ENCODE assay signal across 25 mouse cellular contexts in genomic region chr17:6216514-6216913, GRCm38 (mm10). TPM values are rescaled to one million over a fixed set of nuclear protein-coding genes. Genes with fewer than 3 reads are reported as not detected.
A peak's percentile ranks its signal among the peaks of the same experiment; 100 is the strongest.
DNase-seq lines count a peak whose midpoint lies in the region; ATAC-seq and TF ChIP-seq lines count a peak whose summit lies in the region.
"Had no signal": no experiment of that assay in that cellular context is flagged by ENCODE, and none has a peak within 500 bp of the region (broad histone marks: within the 10 kb centered on the region; RNA-seq: fewer than 3 reads in every experiment).

No protein-coding gene starts in this region.

- peak; percentile 49; the same call in 1 of the 2 replicates for TF ChIP-seq EP300 in heart, postnatal 0 days (IDR thresholded peaks at IDR 0.05; ENCODE audit: low read depth)
- no peak for TF ChIP-seq EP300 in lung, postnatal 0 days (IDR thresholded peaks at IDR 0.05)

- 78% methylated on average over 10 of the region's 10 CpGs for WGBS in heart, embryonic 12.5 days
- 58% methylated on average over 10 of the region's 10 CpGs for WGBS in heart, postnatal 0 days
- 88% methylated on average over 10 of the region's 10 CpGs for WGBS in lung, postnatal 0 days

- peak overlapping the region; percentile 90 for H3K27ac ChIP-seq in heart, embryonic 12.5 days (ENCODE audit: poor library complexity, severe bottlenecking)
- H3K27ac ChIP-seq in heart, postnatal 0 days (ENCODE audit: low read depth): peak overlapping the region; percentile 73
- no peak overlapping the region for H3K27ac ChIP-seq in left cerebral cortex, adult 2 months
- H3K27ac ChIP-seq in lung, postnatal 0 days (ENCODE audit: low read length): no peak overlapping the region
- H3K27ac ChIP-seq: forebrain, embryonic 13.5 days; hindbrain, embryonic 14.5 days; limb, embryonic 13.5 days; lung, embryonic 15.5 days; midbrain, embryonic 13.5 days; neural tube, embryonic 13.5 days had no signal

- peaks cover 20% of the 10 kb centered on the region for H3K4me1 ChIP-seq in heart, embryonic 12.5 days (replicated peaks)
- H3K4me1 ChIP-seq in heart, postnatal 0 days (ENCODE audit: control insufficient read depth, insufficient read depth): peaks cover 14% of the 10 kb centered on the region
- no peaks in the 10 kb centered on the region for H3K4me1 ChIP-seq in lung, postnatal 0 days (ENCODE audit: insufficient read depth, low read depth, low read length)
- H3K4me1 ChIP-seq: forebrain, embryonic 13.5 days; limb, embryonic 13.5 days; lung, embryonic 15.5 days; midbrain, embryonic 13.5 days; neural tube, embryonic 13.5 days had no signal

- H3K27me3 ChIP-seq in heart, embryonic 12.5 days (replicated peaks): no peaks in the 10 kb centered on the region
- H3K27me3 ChIP-seq in heart, postnatal 0 days (ENCODE audit: control insufficient read depth, insufficient read depth, low read length): no peaks in the 10 kb centered on the region
- no peaks in the 10 kb centered on the region for H3K27me3 ChIP-seq in lung, postnatal 0 days (replicated peaks; ENCODE audit: insufficient read depth, low read length)
- H3K27me3 ChIP-seq: CH12.LX; forebrain, embryonic 13.5 days; limb, embryonic 13.5 days; lung, embryonic 15.5 days; midbrain, embryonic 13.5 days; neural tube, embryonic 13.5 days had no signal

- H3K9me3 ChIP-seq in heart, embryonic 12.5 days (replicated peaks): no peaks in the 10 kb centered on the region
- no peaks in the 10 kb centered on the region for H3K9me3 ChIP-seq in heart, postnatal 0 days (replicated peaks; ENCODE audit: control insufficient read depth, low read length)
- H3K9me3 ChIP-seq in lung, postnatal 0 days (ENCODE audit: low read length): no peaks in the 10 kb centered on the region
- H3K9me3 ChIP-seq: forebrain, embryonic 13.5 days; limb, embryonic 13.5 days; lung, embryonic 15.5 days; megakaryocyte, embryonic 14.5 days; midbrain, embryonic 13.5 days; neural tube, embryonic 13.5 days had no signal

- no peak overlapping the region for H3K9ac ChIP-seq in heart, embryonic 12.5 days
- H3K9ac ChIP-seq in heart, postnatal 0 days (replicated peaks; ENCODE audit: low read depth, low read length): no peak overlapping the region
- no peak overlapping the region for H3K9ac ChIP-seq in lung, postnatal 0 days (replicated peaks; ENCODE audit: low read depth)
- H3K9ac ChIP-seq: forebrain, embryonic 13.5 days; hindbrain, embryonic 14.5 days; limb, embryonic 13.5 days; lung, embryonic 15.5 days; midbrain, embryonic 13.5 days; neural tube, embryonic 13.5 days had no signal

- H3K4me2 ChIP-seq in heart, embryonic 12.5 days: no peak overlapping the region
- H3K4me2 ChIP-seq in heart, postnatal 0 days (ENCODE audit: low read depth, low read length): no peak overlapping the region
- H3K4me2 ChIP-seq in lung, postnatal 0 days (replicated peaks; ENCODE audit: low read depth, low read length): no peak overlapping the region
- H3K4me2 ChIP-seq: forebrain, embryonic 13.5 days; hindbrain, embryonic 14.5 days; limb, embryonic 13.5 days; liver, embryonic 11.5 days; lung, embryonic 15.5 days; midbrain, embryonic 13.5 days; neural tube, embryonic 13.5 days had no signal

- peak; percentile 1 for DNase-seq in kidney, postnatal 10 days
- DNase-seq in kidney, postnatal 36 days: no peak
- peak; percentile 74 for DNase-seq in heart, postnatal 0 days (ENCODE audit: low spot score)
- no peak for DNase-seq in left cerebral cortex, adult 2 months (ENCODE audit: extremely low spot score in 1 of 2, low spot score in 2 of 2)
- DNase-seq in lung, postnatal 0 days (ENCODE audit: low spot score): no peak
- DNase-seq: adrenal gland, adult 2 months; adrenal gland, postnatal 36 days; B cell, adult 2 months; cerebellum, postnatal 36 days; gastrocnemius, postnatal 25 days; kidney, adult 9 months; kidney, postnatal 14 days; lung, postnatal 36 days had no signal

- TF ChIP-seq CTCF in heart, postnatal 0 days (IDR thresholded peaks at IDR 0.05; ENCODE audit: low read depth): no peak
- TF ChIP-seq CTCF in left cerebral cortex, adult 2 months (IDR thresholded peaks at IDR 0.05): no peak
- TF ChIP-seq CTCF in lung, postnatal 0 days (IDR thresholded peaks at IDR 0.05): no peak

- no peak overlapping the region for H3K4me3 ChIP-seq in heart, embryonic 12.5 days
- H3K4me3 ChIP-seq in heart, postnatal 0 days (ENCODE audit: low read depth, low read length): no peak overlapping the region
- H3K4me3 ChIP-seq in left cerebral cortex, adult 2 months: no peak overlapping the region
- no peak overlapping the region for H3K4me3 ChIP-seq in lung, postnatal 0 days (ENCODE audit: low read depth, low read length)
- H3K4me3 ChIP-seq: forebrain, embryonic 13.5 days; limb, embryonic 13.5 days; lung, embryonic 15.5 days; megakaryocyte, embryonic 14.5 days; midbrain, embryonic 13.5 days; neural tube, embryonic 13.5 days had no signal

- intact Hi-C loops in left cerebral cortex, adult 2 months (cut with DNase I): no loop called here

- H3K36me3 ChIP-seq in heart, embryonic 12.5 days: peaks cover 34% of the 10 kb centered on the region
- H3K36me3 ChIP-seq in heart, postnatal 0 days (replicated peaks; ENCODE audit: control insufficient read depth, insufficient read depth, low read length): peaks cover 19% of the 10 kb centered on the region
- peaks cover 21% of the 10 kb centered on the region; the same call in 1 of the 2 replicates for H3K36me3 ChIP-seq in lung, postnatal 0 days (ENCODE audit: insufficient read depth, low read length)

- ATAC-seq in heart, embryonic 12.5 days (ENCODE audit: insufficient number of reproducible peaks, low FRiP score): no peak; the same call in 1 of the 2 replicates
- ATAC-seq in heart, postnatal 0 days (ENCODE audit: insufficient read depth, low read depth): peak; percentile 88
- no peak for ATAC-seq in CD4-positive, CD25-positive, alpha-beta regulatory T cell, adult 4 months
- ATAC-seq in lung, postnatal 0 days: no peak
- ATAC-seq: activated CD4-positive, CD25-positive, alpha-beta regulatory T cell, adult 4 months; forebrain, embryonic 13.5 days; midbrain, embryonic 13.5 days had no signal

RNA-seq across cellular contexts. Expression of gene Tmem181a, which starts 40.1 kb away (rescaled TPM):
- 23.7 and 24.5 TPM in 2 replicates for polyA plus RNA-seq in heart, embryonic 12.5 days (2016; fragmentation: Nextera tagmentation; extraction: Ambion mirVana)
- total RNA-seq in heart, postnatal 0 days (2014; rRNA removed; ENCODE audit: low replicate concordance): 10.0 and 17.9 TPM in 2 replicates
- 10.0 and 12.0 TPM in 2 replicates for polyA plus RNA-seq in heart, postnatal 0 days (2015; fragmentation: Nextera tagmentation; extraction: Ambion mirVana)
- 10 to 100 TPM; 14.7 to 19.1 TPM for polyA plus RNA-seq in CD4-positive, CD25-positive, alpha-beta regulatory T cell, adult 4 months (2017; shearing (Covaris generic))
- 10 to 100 TPM; 62.8 to 63.6 TPM for total RNA-seq in left cerebral cortex, adult 2 months (2021)
- polyA plus RNA-seq in lung, postnatal 0 days (2015; fragmentation: Nextera tagmentation; extraction: Ambion mirVana): 15.0 and 16.1 TPM in 2 replicates

Comparison
In these comparisons a context has a peak if more than half of its experiments do, and no peak if none do; other contexts are left out.
1. DNase-seq: peak in kidney, postnatal 10 days (single experiment) and heart, postnatal 0 days (single experiment); none in kidney, postnatal 36 days (0 of 2), left cerebral cortex, adult 2 months (0 of 2) and lung, postnatal 0 days (single experiment).
2. H3K27ac ChIP-seq: peak in heart, embryonic 12.5 days (single experiment) and heart, postnatal 0 days (single experiment); none in left cerebral cortex, adult 2 months (single experiment) and lung, postnatal 0 days (single experiment).